Mouse (Mus musculus) myocyte (in vitro differentiated cells): ENCODE data around the gene Arhgap23. TPM values are rescaled to one million over a fixed set of nuclear protein-coding genes. Genes with fewer than 3 reads are reported as not detected.
A peak's percentile ranks its signal among the peaks of the same experiment; 100 is the strongest.

Experiments
- H3K27me3 ChIP-seq: one replicate; pipeline ENCODE4 v1.6.1; 2011; ENCODE audit not compliant: control insufficient read depth, insufficient read depth, insufficient read length
- H3K36me3 ChIP-seq: one replicate; pipeline ENCODE4 v1.6.1; 2011; ENCODE audit not compliant: control insufficient read depth, insufficient read depth
- H3K4me2 ChIP-seq: one replicate; pipeline ENCODE4 v1.6.1; 2011; ENCODE audit warnings: low read depth, control low read depth
- H3K4me3 ChIP-seq: one replicate; pipeline ENCODE4 v1.5.1; 2011; ENCODE audit warnings: mild to moderate bottlenecking, control low read depth, moderate library complexity
- H3K79me2 ChIP-seq: one replicate; pipeline ENCODE4 v1.6.1; 2011; ENCODE audit not compliant: control insufficient read depth, insufficient read depth
- H3ac ChIP-seq: one replicate; pipeline ENCODE4 v1.6.1; 2011; ENCODE audit not compliant: control insufficient read depth, insufficient read length
- CEBPB ChIP-seq: IDR thresholded peaks from 2 replicates; pipeline ENCODE4 v1.6.1; 2011; ENCODE audit warnings: mild to moderate bottlenecking, moderate library complexity; ENCODE audit not compliant: poor library complexity, insufficient read depth, severe bottlenecking
- E2F4 ChIP-seq: IDR thresholded peaks from one replicate; pipeline ENCODE4 v1.6.1; 2011; ENCODE audit warnings: mild to moderate bottlenecking, control low read depth, moderate library complexity; ENCODE audit not compliant: insufficient read depth
- MAX ChIP-seq: IDR thresholded peaks from one replicate; pipeline ENCODE4 v1.6.1; 2011; ENCODE audit warnings: low read depth, mild to moderate bottlenecking, control low read depth
- MYOD1 ChIP-seq, 3 experiments: IDR thresholded peaks; one replicate each; pipeline ENCODE4 v1.6.1; 2011; ENCODE audit warnings: control low read depth in 2 of 3, low read depth in 2 of 3, mild to moderate bottlenecking in 2 of 3, moderate library complexity in 1 of 3; ENCODE audit not compliant: insufficient read length in 2 of 3, control insufficient read depth in 1 of 3
- MYOG ChIP-seq, 3 experiments: IDR thresholded peaks; one replicate each; pipeline ENCODE4 v1.6.1; 2011; ENCODE audit warnings: control low read depth in 2 of 3, low read depth in 2 of 3, mild to moderate bottlenecking in 2 of 3; ENCODE audit not compliant: insufficient read length in 2 of 3, control insufficient read depth in 1 of 3, insufficient read depth in 1 of 3
- POLR2A ChIP-seq: IDR thresholded peaks from one replicate; pipeline ENCODE4 v1.6.1; 2011; ENCODE audit warnings: low read depth, mild to moderate bottlenecking, control low read depth, moderate library complexity; ENCODE audit not compliant: insufficient read length
- POLR2AphosphoS2 ChIP-seq: IDR thresholded peaks from one replicate; pipeline ENCODE4 v1.6.1; 2011; ENCODE audit warnings: low read depth, control low read depth; ENCODE audit not compliant: insufficient read length
- REST ChIP-seq: IDR thresholded peaks from one replicate; pipeline ENCODE4 v1.6.1; 2011; ENCODE audit warnings: mild to moderate bottlenecking, control low read depth, moderate library complexity; ENCODE audit not compliant: insufficient read depth, insufficient read length
- SRF ChIP-seq: IDR thresholded peaks from one replicate; pipeline ENCODE4 v1.6.1; 2011; ENCODE audit warnings: low read depth; ENCODE audit not compliant: control insufficient read depth, insufficient read length
- TCF12 ChIP-seq: IDR thresholded peaks from one replicate; pipeline ENCODE4 v1.6.1; 2011; ENCODE audit warnings: mild to moderate bottlenecking, control low read depth; ENCODE audit not compliant: poor library complexity, insufficient read depth, severe bottlenecking
- TCF3 ChIP-seq: IDR thresholded peaks from one replicate; pipeline ENCODE4 v1.6.1; 2011; ENCODE audit warnings: low read depth, control low read depth; ENCODE audit not compliant: insufficient read length
- USF1 ChIP-seq: IDR thresholded peaks from one replicate; pipeline ENCODE4 v1.6.1; 2011; ENCODE audit warnings: low read depth, mild to moderate bottlenecking, control low read depth, moderate library complexity
- polyA plus RNA-seq: library from polyadenylated mRNA; unstranded; fragments of >200 nt; fragmentation: generic; extraction: Trizol; gene quantifications from one replicate; pipeline ENCODE4 v1.2.1, GENCODE M21; 2012; ENCODE audit warnings: missing spikeins

Arhgap23 gene
- polyA plus RNA-seq, 1 experiment = 41.9 TPM

DNA sequence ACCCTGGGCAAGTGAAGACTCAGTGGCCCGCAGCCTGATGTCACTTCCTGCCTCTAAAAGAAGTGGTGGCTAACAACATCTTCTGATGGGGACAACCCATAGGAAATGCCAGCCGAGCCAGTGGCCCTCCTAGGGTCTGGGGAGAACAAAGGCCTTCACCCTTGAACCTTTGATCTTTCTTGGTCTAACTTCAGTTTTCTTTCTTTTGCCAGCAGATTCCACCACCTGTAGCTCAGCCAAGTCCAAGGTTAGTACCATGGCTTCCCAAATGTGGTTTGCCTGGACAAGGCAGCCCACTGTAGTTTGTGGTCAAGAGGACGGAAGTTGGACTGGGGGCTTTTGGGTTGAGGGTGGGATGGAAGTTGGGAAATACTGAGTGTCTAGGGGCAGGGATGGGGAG lies 77.5 kb downstream of the Arhgap23 start:
- H3K4me2 ChIP-seq = no peak overlapping the region
- H3ac ChIP-seq = no peak overlapping the region
- no peak overlapping the region for H3K4me3 ChIP-seq
- peaks cover 60% of the 10 kb centered on the region for H3K36me3 ChIP-seq
- TF ChIP-seq TCF3 = no peak
- TF ChIP-seq REST = no peak
- TF ChIP-seq E2F4 = no peak
- TF ChIP-seq MAX = no peak
- TF ChIP-seq MYOD1 (IDR thresholded peaks at IDR 0.05; ENCODE audit: control insufficient read depth in 1 of 3, insufficient read length in 2 of 3, low read depth in 2 of 3) = no peak
- TF ChIP-seq POLR2AphosphoS2 = no peak
- TF ChIP-seq POLR2A = no peak
- TF ChIP-seq SRF = no peak
- no peak for TF ChIP-seq MYOG (IDR thresholded peaks at IDR 0.05; ENCODE audit: control insufficient read depth in 1 of 3, insufficient read depth in 1 of 3, insufficient read length in 2 of 3, low read depth in 2 of 3)
- no peak for TF ChIP-seq CEBPB
- no peaks in the 10 kb centered on the region for H3K27me3 ChIP-seq
- H3K79me2 ChIP-seq = no peaks in the 10 kb centered on the region

GRCm38 (mm10) chr11:97497543-97497942 lies 82.2 kb downstream of the Arhgap23 start:
- no peak for TF ChIP-seq MYOD1 (IDR thresholded peaks at IDR 0.05; ENCODE audit: control insufficient read depth in 1 of 3, insufficient read length in 2 of 3, low read depth in 2 of 3)
- TF ChIP-seq USF1 = no peak
- no peak for TF ChIP-seq CEBPB
- no peak for TF ChIP-seq MYOG (IDR thresholded peaks at IDR 0.05; ENCODE audit: control insufficient read depth in 1 of 3, insufficient read depth in 1 of 3, insufficient read length in 2 of 3, low read depth in 2 of 3)
- TF ChIP-seq TCF12 = no peak
- no peak for TF ChIP-seq SRF
- no peak for TF ChIP-seq MAX
- TF ChIP-seq E2F4 = no peak
- TF ChIP-seq POLR2A = no peak
- no peak for TF ChIP-seq REST
- TF ChIP-seq TCF3 = no peak
- no peak for TF ChIP-seq POLR2AphosphoS2
- H3K79me2 ChIP-seq = no peaks in the 10 kb centered on the region
- peaks cover 34% of the 10 kb centered on the region for H3K36me3 ChIP-seq
- no peak overlapping the region for H3ac ChIP-seq
- H3K4me3 ChIP-seq = no peak overlapping the region
- no peak overlapping the region for H3K4me2 ChIP-seq
- no peaks in the 10 kb centered on the region for H3K27me3 ChIP-seq

GRCm38 (mm10) chr11:97499865-97500719 lies 84.8 kb downstream of the Arhgap23 start, which contains the start of gene 4933428G20Rik:
Gene 4933428G20Rik, minus strand, starts transcription at chr11:97500340.
- Histone ChIP-seq H3K27me3 (no peaks in the 10 kb centered on the region), H3K4me2 (no peak within 1 kb of the TSS), H3ac (no peak within 1 kb of the TSS), H3K36me3 (peaks cover 9% of the 10 kb centered on the region), H3K4me3 (no peak within 1 kb of the TSS), H3K79me2 (no peaks in the 10 kb centered on the region)
- TF ChIP-seq MYOD1 (IDR thresholded peaks at IDR 0.05; ENCODE audit: control insufficient read depth in 1 of 3, insufficient read length in 2 of 3, low read depth in 2 of 3) (no peak), POLR2A (peak; percentile 2)

- H3K4me2 ChIP-seq = no peak overlapping the region
- H3K79me2 ChIP-seq = no peaks in the 10 kb centered on the region
- H3K27me3 ChIP-seq = no peaks in the 10 kb centered on the region
- H3ac ChIP-seq = no peak overlapping the region
- peaks cover 9% of the 10 kb centered on the region for H3K36me3 ChIP-seq
- H3K4me3 ChIP-seq = no peak overlapping the region
- TF ChIP-seq E2F4 (no peak), MAX (no peak), POLR2AphosphoS2 (no peak), TCF12 (no peak), TCF3 (no peak), SRF (no peak), MYOG (IDR thresholded peaks at IDR 0.05; ENCODE audit: control insufficient read depth in 1 of 3, insufficient read depth in 1 of 3, insufficient read length in 2 of 3, low read depth in 2 of 3) (no peak), POLR2A (no peak), USF1 (no peak), CEBPB (no peak), REST (no peak), MYOD1 (IDR thresholded peaks at IDR 0.05; ENCODE audit: control insufficient read depth in 1 of 3, insufficient read length in 2 of 3, low read depth in 2 of 3) (no peak)
Measured at GRCm38 (mm10) chr11:97500720-97501448, 85.6 kb downstream of the Arhgap23 start.

- H3ac ChIP-seq = no peak overlapping the region
- no peak overlapping the region for H3K4me3 ChIP-seq
- H3K36me3 ChIP-seq = peaks cover 4% of the 10 kb centered on the region
- no peaks in the 10 kb centered on the region for H3K27me3 ChIP-seq
- H3K4me2 ChIP-seq = no peak overlapping the region
- no peak for TF ChIP-seq MAX
- peak; percentile 34 for TF ChIP-seq POLR2AphosphoS2
- no peaks in the 10 kb centered on the region for H3K79me2 ChIP-seq
Measured at GRCm38 (mm10) chr11:97502383-97502782, 87.0 kb downstream of the Arhgap23 start.
